19 mouse cellular contexts compared by ENCODE assay signal in the genomic region with DNA sequence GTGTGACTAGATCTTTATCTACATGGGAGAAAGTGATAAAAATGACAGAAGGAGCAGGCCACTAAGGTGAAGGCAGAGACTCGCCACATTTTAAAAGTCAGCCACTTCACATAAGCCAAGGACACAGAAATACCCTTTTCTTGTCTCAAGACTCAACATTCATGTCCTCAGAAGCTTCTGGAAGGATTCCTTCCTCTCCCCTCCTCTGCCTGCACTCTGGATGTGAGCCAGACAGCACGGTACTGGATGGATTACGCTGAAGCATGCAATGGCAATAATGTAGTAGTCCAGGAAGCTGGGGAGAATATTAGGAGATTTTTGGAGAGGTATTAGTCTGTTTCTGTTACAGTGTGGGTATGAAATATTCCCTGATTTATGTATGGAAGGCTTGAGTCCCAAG.
"Had no signal": no experiment of that assay in that cellular context is flagged by ENCODE, and none has a peak within 500 bp of the region (broad histone marks: within the 10 kb centered on the region; RNA-seq: fewer than 3 reads in every experiment).

No protein-coding gene starts in this region.

- H3K9me3 ChIP-seq: limb, embryonic 10.5 days; limb, embryonic 13.5 days; liver, embryonic 12.5 days; liver, embryonic 15.5 days; stomach, embryonic 15.5 days had no signal

- ATAC-seq: hindbrain, postnatal 0 days; inflammation-experienced regulatory T-cells, adult 6 months; intestine, embryonic 16.5 days; liver, embryonic 12.5 days had no signal

- H3K27ac ChIP-seq: hindbrain, postnatal 0 days; layer of hippocampus, adult 2 months; limb, embryonic 10.5 days; limb, embryonic 13.5 days; liver, embryonic 12.5 days; liver, embryonic 15.5 days; stomach, embryonic 15.5 days had no signal

- H3K9ac ChIP-seq: limb, embryonic 13.5 days; liver, embryonic 12.5 days; liver, embryonic 15.5 days; stomach, embryonic 15.5 days had no signal

- H3K4me3 ChIP-seq: layer of hippocampus, adult 2 months; limb, embryonic 10.5 days; limb, embryonic 13.5 days; liver, embryonic 12.5 days; liver, embryonic 15.5 days; stomach, embryonic 15.5 days had no signal

- H3K4me1 ChIP-seq: limb, embryonic 10.5 days; limb, embryonic 13.5 days; liver, embryonic 12.5 days; liver, embryonic 15.5 days; stomach, embryonic 15.5 days had no signal

- H3K36me3 ChIP-seq: limb, embryonic 10.5 days; limb, embryonic 13.5 days; liver, embryonic 12.5 days; liver, embryonic 15.5 days; stomach, embryonic 15.5 days had no signal

- H3K4me2 ChIP-seq: limb, embryonic 13.5 days; liver, embryonic 12.5 days; liver, embryonic 15.5 days; midbrain, embryonic 11.5 days; stomach, embryonic 15.5 days had no signal

- DNase-seq: layer of hippocampus, adult 9-11 months; liver; lung, adult 2 months; lung, postnatal 14 days; lung, postnatal 4 days; midbrain, embryonic 14.5 days; right cerebral cortex, postnatal 4 days; spleen, adult 18-20 months; thymus, postnatal 25 days had no signal

- H3K27me3 ChIP-seq: limb, embryonic 13.5 days; liver, embryonic 12.5 days; liver, embryonic 15.5 days; stomach, embryonic 15.5 days had no signal
